Mouse (Mus musculus) stomach, embryonic 15.5 days (tissue): ENCODE results near the gene Olfr747. TPM values are rescaled to one million over a fixed set of nuclear protein-coding genes. Genes with fewer than 3 reads are reported as not detected.
"Not testable (repeated sequence)": the region's sequence is repeated elsewhere in the genome, so short reads cannot be mapped to it uniquely, and the experiment has no call there.

Experiments used
- ATAC-seq: fragments of 200-750 bp; cut with Nextera tagmentation; 2 replicates; pipeline ENCODE4 v1.8.0; 2017; ENCODE audit warnings: low read depth, moderate number of reproducible peaks, moderate TSS enrichment; ENCODE audit not compliant: insufficient read depth, low FRiP score
- H3K27ac ChIP-seq: fragments of 300-500 bp; sonication (generic); 2 replicates; pipeline ENCODE4 v1.5.1; 2015; ENCODE audit warnings: mild to moderate bottlenecking, inconsistent platforms
- H3K27me3 ChIP-seq: fragments of 300-500 bp; sonication (generic); replicated peaks from 2 replicates; pipeline ENCODE4 v1.6.1; 2015; ENCODE audit warnings: inconsistent platforms
- H3K36me3 ChIP-seq: fragments of 300-500 bp; sonication (generic); 2 replicates; pipeline ENCODE4 v1.6.1; 2015; ENCODE audit warnings: inconsistent platforms
- H3K4me1 ChIP-seq: fragments of 300-500 bp; sonication (generic); 2 replicates; pipeline ENCODE4 v1.6.1; 2015; ENCODE audit warnings: inconsistent platforms
- H3K4me2 ChIP-seq: fragments of 300-500 bp; sonication (generic); 2 replicates; pipeline ENCODE4 v1.6.1; 2015; ENCODE audit warnings: mild to moderate bottlenecking, inconsistent platforms
- H3K4me3 ChIP-seq: fragments of 300-500 bp; sonication (generic); replicated peaks from 2 replicates; pipeline ENCODE4 v1.5.1; 2015; ENCODE audit warnings: inconsistent platforms
- H3K9ac ChIP-seq: fragments of 300-500 bp; sonication (generic); 2 replicates; pipeline ENCODE4 v1.6.1; 2015; ENCODE audit warnings: inconsistent platforms
- H3K9me3 ChIP-seq: fragments of 300-500 bp; sonication (generic); 2 replicates; pipeline ENCODE4 v1.6.1; 2016; ENCODE audit warnings: inconsistent platforms
- WGBS: fragments of 180-500 bp; shearing (Covaris S2); methylation state at CpG from one replicate; pipeline ENCODE4 v1.1.7; 2015; 5-methylcytosine and 5-hydroxymethylcytosine counted together
- polyA plus RNA-seq: library from polyadenylated mRNA; unstranded; fragments of >200 nt; fragmentation: Nextera tagmentation; extraction: Ambion mirVana; gene quantifications from 2 replicates; pipeline ENCODE4 v1.2.1, GENCODE M21; 2015

Olfr747 gene
- not detected in 2 replicates for polyA plus RNA-seq

- no peak within 1 kb of the TSS for H3K4me2 ChIP-seq
- WGBS: 87% methylated on average over 3 of the region's 3 CpGs
Observed at GRCm38 (mm10) chr14:50693106-50693505, at the start of gene Olfr747. Gene Olfr747 (minus strand): TSS chr14:50693206.

GRCm38 (mm10) chr14:50741584-50741983, 48.6 kb upstream of the Olfr747 start:
- Histone ChIP-seq H3K9ac (no peak overlapping the region), H3K4me2 (no peak overlapping the region), H3K27ac (no peak overlapping the region), H3K9me3 (no peaks in the 10 kb centered on the region), H3K27me3 (no peaks in the 10 kb centered on the region), H3K4me1 (no peaks in the 10 kb centered on the region), H3K36me3 (no peaks in the 10 kb centered on the region), H3K4me3 (no peak overlapping the region)
- ATAC-seq: no peak
- WGBS: 69% methylated on average over 2 of the region's 2 CpGs

More at GRCm38 (mm10) chr14:50693106-50693505, at the start of gene Olfr747:
- ATAC-seq: no peak
- no peak within 1 kb of the TSS for H3K4me3 ChIP-seq
- no peaks in the 10 kb centered on the region for H3K9me3 ChIP-seq
- H3K4me1 ChIP-seq: no peaks in the 10 kb centered on the region
- no peaks in the 10 kb centered on the region for H3K36me3 ChIP-seq
- H3K27ac ChIP-seq: no peak within 1 kb of the TSS
- no peaks in the 10 kb centered on the region for H3K27me3 ChIP-seq
- H3K9ac ChIP-seq: no peak within 1 kb of the TSS

- no peaks in the 10 kb centered on the region for H3K9me3 ChIP-seq
- H3K36me3 ChIP-seq: no peaks in the 10 kb centered on the region
- no peak overlapping the region for H3K4me3 ChIP-seq
- H3K27ac ChIP-seq: no peak overlapping the region
- no peaks in the 10 kb centered on the region for H3K4me1 ChIP-seq
- H3K4me2 ChIP-seq: no peak overlapping the region
- WGBS: 69% methylated on average over 2 of the region's 2 CpGs
- H3K9ac ChIP-seq: no peak overlapping the region
- no peak for ATAC-seq
- H3K27me3 ChIP-seq: no peaks in the 10 kb centered on the region
Observed at GRCm38 (mm10) chr14:50740334-50740733, 47.3 kb upstream of the Olfr747 start.

- H3K36me3 ChIP-seq, H3K27me3 ChIP-seq: not testable (repeated sequence)
- 79% methylated on average over 4 of the region's 4 CpGs for WGBS
Observed at GRCm38 (mm10) chr14:50722371-50722770, 29.4 kb upstream of the Olfr747 start.

GRCm38 (mm10) chr14:50719875-50720274, 26.9 kb upstream of the Olfr747 start:
- not testable (repeated sequence) for H3K4me3 ChIP-seq, H3K27me3 ChIP-seq, ATAC-seq, H3K9ac ChIP-seq, H3K27ac ChIP-seq, H3K9me3 ChIP-seq, H3K4me1 ChIP-seq, H3K4me2 ChIP-seq, H3K36me3 ChIP-seq
- WGBS: 87% methylated on average over 15 of the region's 15 CpGs

More at GRCm38 (mm10) chr14:50722371-50722770, 29.4 kb upstream of the Olfr747 start:
- H3K4me3 ChIP-seq, H3K27ac ChIP-seq, H3K9ac ChIP-seq, H3K9me3 ChIP-seq, H3K4me1 ChIP-seq, ATAC-seq, H3K4me2 ChIP-seq: not testable (repeated sequence)

- Histone ChIP-seq H3K4me1 (no peaks in the 10 kb centered on the region), H3K9me3 (no peaks in the 10 kb centered on the region), H3K9ac (no peak within 1 kb of the TSS), H3K4me3 (no peak within 1 kb of the TSS), H3K4me2 (no peak within 1 kb of the TSS), H3K36me3 (no peaks in the 10 kb centered on the region), H3K27ac (no peak within 1 kb of the TSS), H3K27me3 (no peaks in the 10 kb centered on the region)
- ATAC-seq: no peak
- 60% methylated on average over 1 of the region's 1 CpGs for WGBS
Observed at GRCm38 (mm10) chr14:50707073-50707472, 14.1 kb upstream of the Olfr747 start, which contains the start of gene Olfr748. Gene Olfr748 (plus strand): TSS chr14:50707373.

GRCm38 (mm10) chr14:50646783-50647182, 46.2 kb downstream of the Olfr747 start, which contains the start of gene Olfr746:
Gene Olfr746 (plus strand): TSS chr14:50647083.
- Histone ChIP-seq H3K36me3 (no peaks in the 10 kb centered on the region), H3K4me2 (no peak within 1 kb of the TSS), H3K27me3 (no peaks in the 10 kb centered on the region), H3K9me3 (no peaks in the 10 kb centered on the region), H3K27ac (no peak within 1 kb of the TSS), H3K9ac (no peak within 1 kb of the TSS), H3K4me1 (no peaks in the 10 kb centered on the region), H3K4me3 (no peak within 1 kb of the TSS)
- no peak for ATAC-seq

- H3K27me3 ChIP-seq: no peaks in the 10 kb centered on the region
- H3K36me3 ChIP-seq: no peaks in the 10 kb centered on the region
- no peak within 1 kb of the TSS for H3K27ac ChIP-seq
- H3K4me1 ChIP-seq: no peaks in the 10 kb centered on the region
- H3K9me3 ChIP-seq: no peaks in the 10 kb centered on the region
- 77% methylated on average over 2 of the region's 2 CpGs for WGBS
- no peak within 1 kb of the TSS for H3K9ac ChIP-seq
- ATAC-seq: no peak
- H3K4me2 ChIP-seq: no peak within 1 kb of the TSS
- no peak within 1 kb of the TSS for H3K4me3 ChIP-seq
Observed at GRCm38 (mm10) chr14:50639088-50639487, 53.9 kb downstream of the Olfr747 start, which contains the start of gene Olfr745. Gene Olfr745 (plus strand): TSS chr14:50639388.

Other genes with a start within 250 kb of the Olfr747 start
- gene Olfr740, start 247.7 kb downstream of the Olfr747 start, polyA plus RNA-seq: not detected in 2 replicates
- not detected in 2 replicates for gene Olfr741, start 220.5 kb downstream of the Olfr747 start, polyA plus RNA-seq
- gene Olfr742, start 189.6 kb downstream of the Olfr747 start, polyA plus RNA-seq: not detected in 2 replicates
- not detected in 2 replicates for gene Olfr743, start 171.4 kb downstream of the Olfr747 start, polyA plus RNA-seq
- gene Olfr744, start 78.3 kb downstream of the Olfr747 start, polyA plus RNA-seq: not detected in 2 replicates
- not detected in 2 replicates for gene Olfr745, start 53.8 kb downstream of the Olfr747 start, polyA plus RNA-seq
- not detected in 2 replicates for gene Olfr746, start 46.1 kb downstream of the Olfr747 start, polyA plus RNA-seq
- not detected in 2 replicates for gene Olfr748, start 14.2 kb upstream of the Olfr747 start, polyA plus RNA-seq
- not detected in 2 replicates for gene Olfr749, start 51.9 kb upstream of the Olfr747 start, polyA plus RNA-seq
- gene Ttc5, start 92.3 kb upstream of the Olfr747 start, polyA plus RNA-seq: 59.9 and 65.2 TPM in 2 replicates
- not detected in 2 replicates for gene Ccnb1ip1, start 114.5 kb upstream of the Olfr747 start, polyA plus RNA-seq
- 62.6 and 63.3 TPM in 2 replicates for gene Parp2, start 114.6 kb upstream of the Olfr747 start, polyA plus RNA-seq
- 6.4 and 7.3 TPM in 2 replicates for gene Tep1, start 177.4 kb upstream of the Olfr747 start, polyA plus RNA-seq
- 0.28 and 0.36 TPM in 2 replicates for gene Klhl33, start 204.3 kb upstream of the Olfr747 start, polyA plus RNA-seq
- 132 and 145 TPM in 2 replicates for gene Osgep, start 231.7 kb upstream of the Olfr747 start, polyA plus RNA-seq
- 179 and 204 TPM in 2 replicates for gene Apex1, start 231.8 kb upstream of the Olfr747 start, polyA plus RNA-seq
- gene Pip4p1, start 237.7 kb upstream of the Olfr747 start, polyA plus RNA-seq: 50.9 and 51.8 TPM in 2 replicates
- gene Pnp, start 237.9 kb upstream of the Olfr747 start, polyA plus RNA-seq: 73.9 and 75.7 TPM in 2 replicates